Mouse (Mus musculus) forebrain, postnatal 0 days (tissue): ENCODE results near the gene Slc26a6. TPM values are rescaled to one million over a fixed set of nuclear protein-coding genes. Genes with fewer than 3 reads are reported as not detected.
A peak's percentile ranks its signal among the peaks of the same experiment; 100 is the strongest.

Source experiments
- ATAC-seq: fragments of 200-750 bp; cut with Nextera tagmentation; 2 replicates; pipeline ENCODE4 v1.8.0; 2017; ENCODE audit warnings: mild to moderate bottlenecking, moderate library complexity
- DNase-seq: peaks from one replicate; pipeline ENCODE4 v3.0.0-alpha.2; 2015
- H3K27ac ChIP-seq: fragments of 300-500 bp; sonication (generic); 2 replicates; pipeline ENCODE4 v1.5.1; 2014; ENCODE audit warnings: low read depth, mild to moderate bottlenecking, antibody characterized with exemption, low read length, moderate library complexity, mixed read lengths
- H3K27me3 ChIP-seq: fragments of 300-500 bp; sonication (generic); 2 replicates; pipeline ENCODE4 v1.6.1; 2014; ENCODE audit warnings: mild to moderate bottlenecking, low read length, mixed read lengths; ENCODE audit not compliant: insufficient read depth
- H3K36me3 ChIP-seq: fragments of 300-500 bp; sonication (generic); 2 replicates; pipeline ENCODE4 v1.6.1; 2014; ENCODE audit warnings: mild to moderate bottlenecking, moderate library complexity; ENCODE audit not compliant: insufficient read depth
- H3K4me1 ChIP-seq: fragments of 300-500 bp; sonication (generic); 2 replicates; pipeline ENCODE4 v1.6.1; 2014; ENCODE audit warnings: antibody characterized with exemption; ENCODE audit not compliant: insufficient read depth
- H3K4me2 ChIP-seq: fragments of 300-500 bp; sonication (generic); 2 replicates; pipeline ENCODE4 v1.6.1; 2014; ENCODE audit warnings: low read depth, mild to moderate bottlenecking, moderate library complexity
- H3K4me3 ChIP-seq: fragments of 300-500 bp; sonication (generic); 2 replicates; pipeline ENCODE4 v1.5.1; 2014; ENCODE audit warnings: low read depth, low read length, mixed read lengths
- H3K9ac ChIP-seq: fragments of 300-500 bp; sonication (generic); 2 replicates; pipeline ENCODE4 v1.6.1; 2014; ENCODE audit warnings: mild to moderate bottlenecking
- H3K9me3 ChIP-seq: fragments of 300-500 bp; sonication (generic); 2 replicates; pipeline ENCODE4 v1.6.1; 2016; ENCODE audit warnings: low read length
- CTCF ChIP-seq: sonication (generic); IDR thresholded peaks from 2 replicates; pipeline ENCODE4 v1.5.1; 2016; ENCODE audit warnings: antibody characterized with exemption, control low read depth, low read depth
- WGBS: fragments of 180-500 bp; shearing (Covaris S2); extraction: QIAGEN DNeasy Blood & Tissue Kit; methylation state at CpG from one replicate; pipeline ENCODE4 v1.1.7; 2014; 5-methylcytosine and 5-hydroxymethylcytosine counted together
- polyA plus RNA-seq: library from polyadenylated mRNA; unstranded; fragments of >200 nt; fragmentation: Nextera tagmentation; extraction: Ambion mirVana; gene quantifications from 2 replicates; pipeline ENCODE4 v1.2.1, GENCODE M21; 2015
- total RNA-seq: library from RNA; depleted of rRNA; stranded (reverse); fragments of >200 nt; gene quantifications from 2 replicates; pipeline ENCODE4 v1.2.3, GENCODE M21; 2014

The Slc26a6 gene
- total and polyA plus RNA-seq, 2 experiments from 2014 or later = 18.0 to 19.4 TPM

- Histone ChIP-seq H3K36me3 (peaks cover 64% of the 10 kb centered on the region), H3K9ac (no peak overlapping the region), H3K27me3 (no peaks in the 10 kb centered on the region)
These were observed 43.4 kb upstream of the Slc26a6 start for GRCm38 (mm10) chr9:108809723-108810122.

GRCm38 (mm10) chr9:108810516-108810915, 42.6 kb upstream of the Slc26a6 start:
- H3K27ac ChIP-seq = no peak overlapping the region
- H3K9ac ChIP-seq = no peak overlapping the region
- TF ChIP-seq CTCF = no peak
- H3K27me3 ChIP-seq = no peaks in the 10 kb centered on the region
- 79% methylated on average over 5 of the region's 5 CpGs for WGBS
- DNase-seq (no peak), ATAC-seq (no peak)
- 0 out of 2 replicates have a peak, but pooled peaks cover 4% of the 10 kb centered on the region for H3K4me1 ChIP-seq
- no peaks in the 10 kb centered on the region for H3K9me3 ChIP-seq
- H3K4me3 ChIP-seq = no peak overlapping the region
- peaks cover 64% of the 10 kb centered on the region for H3K36me3 ChIP-seq
- no peak overlapping the region for H3K4me2 ChIP-seq

More at GRCm38 (mm10) chr9:108809723-108810122, 43.4 kb upstream of the Slc26a6 start:
- Histone ChIP-seq H3K27ac (no peak overlapping the region), H3K4me1 (0 out of 2 replicates have a peak, but pooled peaks cover 4% of the 10 kb centered on the region), H3K4me2 (no peak overlapping the region), H3K4me3 (no peak overlapping the region), H3K9me3 (no peaks in the 10 kb centered on the region)
- DNase-seq (no peak), ATAC-seq (no peak)
- WGBS = 87% methylated on average over 6 of the region's 6 CpGs
- no peak for TF ChIP-seq CTCF

- DNase-seq (no peak), ATAC-seq (no peak)
- TF ChIP-seq CTCF = no peak
- 95% methylated on average over 7 of the region's 7 CpGs for WGBS
- H3K4me1 ChIP-seq = no peaks in the 10 kb centered on the region
- H3K27me3 ChIP-seq = no peaks in the 10 kb centered on the region
- no peaks in the 10 kb centered on the region for H3K9me3 ChIP-seq
- H3K36me3 ChIP-seq = peaks cover 78% of the 10 kb centered on the region
- no peak overlapping the region for H3K9ac ChIP-seq
- no peak overlapping the region for H3K27ac ChIP-seq
- no peak overlapping the region for H3K4me2 ChIP-seq
- no peak overlapping the region for H3K4me3 ChIP-seq
These were observed 37.5 kb upstream of the Slc26a6 start for GRCm38 (mm10) chr9:108815557-108815956.

- H3K4me3 ChIP-seq = no peak overlapping the region
- DNase-seq (peak; percentile 63), ATAC-seq (peak; percentile 68)
- H3K27ac ChIP-seq = no peak overlapping the region
- H3K36me3 ChIP-seq = peaks cover 43% of the 10 kb centered on the region
- peak; percentile 78 for TF ChIP-seq CTCF
- H3K9me3 ChIP-seq = no peaks in the 10 kb centered on the region
- no peaks in the 10 kb centered on the region for H3K27me3 ChIP-seq
- H3K4me2 ChIP-seq = no peak overlapping the region
- H3K9ac ChIP-seq = no peak overlapping the region
- WGBS = 53% methylated on average over 3 of the region's 3 CpGs
- H3K4me1 ChIP-seq = no peaks in the 10 kb centered on the region
These were observed 33.6 kb upstream of the Slc26a6 start for GRCm38 (mm10) chr9:108819495-108819894.

- H3K9me3 ChIP-seq = no peaks in the 10 kb centered on the region
- no peak for TF ChIP-seq CTCF
- H3K4me1 ChIP-seq = no peaks in the 10 kb centered on the region
- H3K27ac ChIP-seq = no peak overlapping the region
- ATAC-seq (no peak), DNase-seq (no peak)
- 69% methylated on average over 5 of the region's 5 CpGs for WGBS
- H3K4me3 ChIP-seq = no peak overlapping the region
- H3K36me3 ChIP-seq = peaks cover 37% of the 10 kb centered on the region
- H3K4me2 ChIP-seq = no peak overlapping the region
- no peaks in the 10 kb centered on the region for H3K27me3 ChIP-seq
- no peak overlapping the region for H3K9ac ChIP-seq
These were observed 33.0 kb upstream of the Slc26a6 start for GRCm38 (mm10) chr9:108820077-108820476.

DNA sequence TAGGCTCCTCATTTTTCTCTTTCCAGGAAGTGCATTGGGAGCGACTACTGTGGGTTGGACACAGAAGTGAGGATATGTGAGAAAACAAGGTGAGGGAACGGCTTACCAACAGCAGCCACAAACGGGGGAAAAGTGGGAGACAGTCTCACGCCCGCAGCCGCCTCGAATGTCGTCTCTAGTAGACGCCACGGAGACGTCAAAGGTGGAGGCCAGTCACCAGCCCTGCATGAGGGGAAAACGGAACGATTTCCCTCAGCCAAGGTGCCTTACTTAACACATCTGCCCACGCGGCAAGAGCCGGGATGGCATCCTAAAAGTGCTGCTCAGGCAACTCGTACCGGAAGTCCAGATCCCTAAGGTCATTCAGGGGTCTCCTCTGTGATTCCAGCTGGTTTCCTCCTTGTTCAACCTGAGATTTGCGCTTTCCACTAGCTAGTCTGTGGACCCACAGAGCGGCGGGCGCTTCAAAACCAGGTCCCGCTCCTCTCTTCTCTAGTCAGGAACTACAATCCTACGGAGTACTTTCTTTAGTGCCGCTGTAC, 28.9 kb upstream of the Slc26a6 start:
- ATAC-seq (no peak; the same call in 1 of the 2 replicates), DNase-seq (no peak)
- H3K9ac ChIP-seq = peak overlapping the region; percentile 54
- 5% methylated on average over 25 of the region's 25 CpGs for WGBS
- H3K4me1 ChIP-seq = peaks cover 5% of the 10 kb centered on the region; the same call in 1 of the 2 replicates
- H3K4me3 ChIP-seq = peak overlapping the region; percentile 80
- no peaks in the 10 kb centered on the region for H3K27me3 ChIP-seq
- no peaks in the 10 kb centered on the region for H3K9me3 ChIP-seq
- TF ChIP-seq CTCF = peak; percentile 33
- H3K4me2 ChIP-seq = peak overlapping the region; percentile 88
- H3K36me3 ChIP-seq = peaks cover 18% of the 10 kb centered on the region
- H3K27ac ChIP-seq = peak overlapping the region; percentile 46; the same call in 1 of the 2 replicates

DNA sequence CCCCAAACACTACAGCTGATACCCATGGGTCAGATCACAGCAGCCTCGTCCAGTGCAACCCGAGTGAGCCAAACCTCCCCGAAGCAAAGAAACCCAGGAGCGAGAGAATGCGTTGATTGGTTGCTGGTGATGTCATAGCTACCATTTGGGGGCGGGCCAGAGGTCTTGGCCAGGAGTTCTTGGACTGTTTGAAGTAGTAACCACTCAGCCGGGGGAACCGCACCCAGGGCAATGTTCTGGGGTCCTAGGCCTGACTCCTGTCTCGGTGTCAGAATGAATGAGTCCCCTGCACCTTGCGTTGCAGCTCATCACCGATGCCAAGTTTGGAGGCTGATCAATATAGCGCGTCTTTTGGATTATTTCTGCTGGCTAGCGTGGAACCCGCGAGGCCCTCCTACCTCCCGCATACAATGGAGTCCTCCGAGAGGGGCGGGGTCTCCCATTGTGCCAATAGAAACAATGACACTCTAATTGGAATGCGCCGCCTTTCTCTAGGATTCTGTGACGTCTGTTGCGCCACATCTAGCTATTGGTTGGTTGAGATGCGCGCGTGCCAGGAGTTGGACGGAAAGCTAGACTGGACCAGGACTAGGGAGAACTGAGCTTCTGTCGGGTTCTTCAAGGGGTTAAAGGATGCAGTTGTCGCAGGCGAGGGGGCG, 28.2 kb upstream of the Slc26a6 start:
- 1% methylated on average over 31 of the region's 31 CpGs for WGBS
- H3K9ac ChIP-seq = peak overlapping the region; percentile 88
- TF ChIP-seq CTCF = no peak
- no peaks in the 10 kb centered on the region for H3K9me3 ChIP-seq
- H3K36me3 ChIP-seq = peaks cover 25% of the 10 kb centered on the region
- H3K4me1 ChIP-seq = peaks cover 6% of the 10 kb centered on the region
- peak overlapping the region; percentile 80 for H3K4me3 ChIP-seq
- H3K27me3 ChIP-seq = no peaks in the 10 kb centered on the region
- peak; percentile 97 for DNase-seq
- ATAC-seq = peak; percentile 88
- peak overlapping the region; percentile 88 for H3K4me2 ChIP-seq
- peak overlapping the region; percentile 89 for H3K27ac ChIP-seq
